Mouse (Mus musculus) lung, embryonic 14.5 days (tissue): Measurements from ENCODE around the gene Gm10663. TPM values are rescaled to one million over a fixed set of nuclear protein-coding genes. Genes with fewer than 3 reads are reported as not detected.

Experiments used
- ATAC-seq: fragments of 200-750 bp; cut with Nextera tagmentation; 2 replicates; pipeline ENCODE4 v1.8.0; 2017; ENCODE audit warnings: mild to moderate bottlenecking, moderate TSS enrichment, moderate library complexity; ENCODE audit not compliant: insufficient read depth
- DNase-seq: peaks from one replicate; pipeline ENCODE4 v3.0.0-alpha.2; 2015
- H3K27ac ChIP-seq: fragments of 300-500 bp; sonication (generic); 2 replicates; pipeline ENCODE4 v1.5.1; 2014; ENCODE audit warnings: low read depth, mild to moderate bottlenecking, moderate library complexity
- H3K27me3 ChIP-seq: fragments of 300-500 bp; sonication (generic); 2 replicates; pipeline ENCODE4 v1.6.1; 2014; ENCODE audit warnings: low read length, control low read depth; ENCODE audit not compliant: insufficient read depth
- H3K36me3 ChIP-seq: fragments of 300-500 bp; sonication (generic); 2 replicates; pipeline ENCODE4 v1.6.1; 2014; ENCODE audit warnings: control low read depth; ENCODE audit not compliant: insufficient read depth
- H3K4me1 ChIP-seq: fragments of 300-500 bp; sonication (generic); 2 replicates; pipeline ENCODE4 v1.6.1; 2014; ENCODE audit warnings: antibody characterized with exemption, control low read depth; ENCODE audit not compliant: insufficient read depth
- H3K4me2 ChIP-seq: fragments of 300-500 bp; sonication (generic); 2 replicates; pipeline ENCODE4 v1.6.1; 2014; ENCODE audit warnings: mild to moderate bottlenecking
- H3K4me3 ChIP-seq: fragments of 300-500 bp; sonication (generic); 2 replicates; pipeline ENCODE4 v1.5.1; 2014; ENCODE audit warnings: low read depth, low read length
- H3K9ac ChIP-seq: fragments of 300-500 bp; sonication (generic); 2 replicates; pipeline ENCODE4 v1.6.1; 2014
- H3K9me3 ChIP-seq: fragments of 300-500 bp; sonication (generic); 2 replicates; pipeline ENCODE4 v1.6.1; 2016; ENCODE audit warnings: low read depth, low read length, control low read depth
- CTCF ChIP-seq: IDR thresholded peaks from 2 replicates; pipeline ENCODE4 v1.5.1; 2016; ENCODE audit warnings: antibody characterized with exemption, low read depth
- WGBS: fragments of 180-500 bp; shearing (Covaris S2); extraction: QIAGEN DNeasy Blood & Tissue Kit; methylation state at CpG from one replicate; pipeline ENCODE4 v1.1.7; 2014; 5-methylcytosine and 5-hydroxymethylcytosine counted together
- polyA plus RNA-seq: library from polyadenylated mRNA; unstranded; fragments of >200 nt; fragmentation: Nextera tagmentation; extraction: Ambion mirVana; gene quantifications from 2 replicates; pipeline ENCODE4 v1.2.1, GENCODE M21; 2014

Gm10663 gene
- polyA plus RNA-seq, 1 experiment from 2014 or later: not detected

GRCm38 (mm10) chr8:65064071-65064470 is 10.8 kb upstream of the Gm10663 start:
- no peak overlapping the region for H3K4me3 ChIP-seq
- DNase-seq (no peak), ATAC-seq (no peak)

GRCm38 (mm10) chr8:65065622-65066021 is 9.2 kb upstream of the Gm10663 start:
- Histone ChIP-seq H3K4me2 (no peak overlapping the region), H3K4me1 (no peaks in the 10 kb centered on the region), H3K4me3 (no peak overlapping the region), H3K27me3 (no peaks in the 10 kb centered on the region), H3K9ac (no peak overlapping the region), H3K36me3 (no peaks in the 10 kb centered on the region), H3K27ac (no peak overlapping the region), H3K9me3 (no peaks in the 10 kb centered on the region)
- DNase-seq (no peak), ATAC-seq (no peak)
- 96% methylated on average over 3 of the region's 3 CpGs for WGBS
- no peak for TF ChIP-seq CTCF

More at GRCm38 (mm10) chr8:65064071-65064470, 10.8 kb upstream of the Gm10663 start:
- Histone ChIP-seq H3K27me3 (no peaks in the 10 kb centered on the region), H3K4me1 (no peaks in the 10 kb centered on the region), H3K4me2 (no peak overlapping the region), H3K36me3 (no peaks in the 10 kb centered on the region), H3K9ac (no peak overlapping the region), H3K27ac (no peak overlapping the region), H3K9me3 (no peaks in the 10 kb centered on the region)
- TF ChIP-seq CTCF: no peak
- WGBS: 57% methylated on average over 2 of the region's 2 CpGs

GRCm38 (mm10) chr8:65067031-65067430 is 7.8 kb upstream of the Gm10663 start:
- DNase-seq: no peak
- H3K9me3 ChIP-seq: no peaks in the 10 kb centered on the region
- no peaks in the 10 kb centered on the region for H3K4me1 ChIP-seq
- no peaks in the 10 kb centered on the region for H3K27me3 ChIP-seq
- no peaks in the 10 kb centered on the region for H3K36me3 ChIP-seq
- H3K27ac ChIP-seq: no peak overlapping the region
- H3K4me3 ChIP-seq: no peak overlapping the region
- TF ChIP-seq CTCF: no peak
- 80% methylated on average over 4 of the region's 4 CpGs for WGBS
- no peak overlapping the region for H3K9ac ChIP-seq
- ATAC-seq: no peak
- H3K4me2 ChIP-seq: no peak overlapping the region

GRCm38 (mm10) chr8:65067694-65068472 is 7.0 kb upstream of the Gm10663 start:
- H3K9me3 ChIP-seq: no peaks in the 10 kb centered on the region
- no peak overlapping the region for H3K27ac ChIP-seq
- H3K36me3 ChIP-seq: no peaks in the 10 kb centered on the region
- WGBS: 52% methylated on average over 10 of the region's 10 CpGs
- DNase-seq (no peak), ATAC-seq (no peak)
- H3K4me1 ChIP-seq: no peaks in the 10 kb centered on the region
- no peak for TF ChIP-seq CTCF
- no peak overlapping the region for H3K4me2 ChIP-seq
- no peak overlapping the region for H3K9ac ChIP-seq
- H3K4me3 ChIP-seq: no peak overlapping the region
- H3K27me3 ChIP-seq: no peaks in the 10 kb centered on the region

- no peaks in the 10 kb centered on the region for H3K4me1 ChIP-seq
- no peak overlapping the region for H3K9ac ChIP-seq
- ATAC-seq (no peak), DNase-seq (no peak)
- H3K36me3 ChIP-seq: no peaks in the 10 kb centered on the region
- no peak overlapping the region for H3K4me2 ChIP-seq
- H3K9me3 ChIP-seq: no peaks in the 10 kb centered on the region
- no peak overlapping the region for H3K27ac ChIP-seq
- WGBS: 91% methylated on average over 4 of the region's 4 CpGs
- no peaks in the 10 kb centered on the region for H3K27me3 ChIP-seq
- TF ChIP-seq CTCF: no peak
- no peak overlapping the region for H3K4me3 ChIP-seq
Observed at GRCm38 (mm10) chr8:65068473-65068819, 6.4 kb upstream of the Gm10663 start.

GRCm38 (mm10) chr8:65070996-65071395 is 3.8 kb upstream of the Gm10663 start:
- no peak for TF ChIP-seq CTCF
- no peak overlapping the region for H3K9ac ChIP-seq
- no peak overlapping the region for H3K27ac ChIP-seq
- H3K9me3 ChIP-seq: no peaks in the 10 kb centered on the region
- no peaks in the 10 kb centered on the region for H3K4me1 ChIP-seq
- no peak overlapping the region for H3K4me3 ChIP-seq
- ATAC-seq: no peak
- 69% methylated on average over 4 of the region's 4 CpGs for WGBS
- no peak for DNase-seq
- no peaks in the 10 kb centered on the region for H3K36me3 ChIP-seq
- H3K4me2 ChIP-seq: no peak overlapping the region
- H3K27me3 ChIP-seq: no peaks in the 10 kb centered on the region

GRCm38 (mm10) chr8:65080731-65081130 is 5.9 kb downstream of the Gm10663 start:
- H3K4me1 ChIP-seq: no peaks in the 10 kb centered on the region
- H3K27me3 ChIP-seq: no peaks in the 10 kb centered on the region
- H3K36me3 ChIP-seq: no peaks in the 10 kb centered on the region
- no peak for TF ChIP-seq CTCF
- 56% methylated on average over 9 of the region's 9 CpGs for WGBS
- H3K4me2 ChIP-seq: no peak overlapping the region
- peak; percentile 23 for DNase-seq
- H3K4me3 ChIP-seq: no peak overlapping the region
- no peak overlapping the region for H3K27ac ChIP-seq
- no peak overlapping the region for H3K9ac ChIP-seq
- no peak; the same call in 1 of the 2 replicates for ATAC-seq
- no peaks in the 10 kb centered on the region for H3K9me3 ChIP-seq

- 74% methylated on average over 2 of the region's 2 CpGs for whole genome bisulfite sequencing
- DNase-seq (no peak), ATAC-seq (no peak)
- Histone ChIP-seq H3K4me1 (no peaks in the 10 kb centered on the region), H3K27me3 (no peaks in the 10 kb centered on the region), H3K9me3 (no peaks in the 10 kb centered on the region), H3K27ac (no peak overlapping the region), H3K36me3 (no peaks in the 10 kb centered on the region), H3K9ac (no peak overlapping the region), H3K4me2 (no peak overlapping the region), H3K4me3 (no peak overlapping the region)
- TF ChIP-seq CTCF: no peak
Observed at GRCm38 (mm10) chr8:65085680-65086079, 10.8 kb downstream of the Gm10663 start.
